Mouse (Mus musculus): Measurements from ENCODE around the gene Irgm1.

- no peak for TF ChIP-seq POLR2A (IDR thresholded peaks at IDR 0.05; ENCODE audit: control insufficient read depth, low read depth, low read length)
- TF ChIP-seq CTCF (IDR thresholded peaks at IDR 0.05; ENCODE audit: control insufficient read depth, insufficient read depth, insufficient replicate concordance, low read depth, low read length): no peak
These were observed 30.3 kb downstream of the Irgm1 start for GRCm38 (mm10) chr11:48841213-48841612.
